Mouse (Mus musculus): ENCODE measurements around the gene Trp53i11.

Trp53i11 gene

GRCm38 (mm10) chr2:93171929-93172328 lies 15.4 kb upstream of the Trp53i11 start:
- DNase-seq (ENCODE audit: low read depth, low spot score) = no peak

DNA sequence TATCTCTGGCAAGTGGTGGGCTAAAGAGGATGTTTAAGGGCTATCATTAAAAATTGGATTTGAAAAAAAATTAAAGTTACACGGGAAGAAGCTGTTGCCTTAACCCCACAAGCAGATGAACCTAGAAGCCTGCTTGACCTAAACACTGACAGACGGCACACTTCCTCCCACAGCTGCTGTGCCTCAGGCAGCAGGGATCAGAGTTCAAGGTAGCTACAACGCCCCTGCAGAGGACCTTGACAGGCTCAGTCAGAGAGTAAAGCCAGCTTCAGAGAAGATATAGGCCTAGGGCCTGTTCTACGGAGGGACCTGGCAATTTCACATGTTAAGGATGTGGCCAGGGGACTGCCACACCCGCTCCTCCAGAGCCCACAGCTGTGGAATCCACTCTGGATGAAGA lies 14.9 kb upstream of the Trp53i11 start:
- no peak for DNase-seq (ENCODE audit: low read depth, low spot score)

- DNase-seq (ENCODE audit: low read depth, low spot score) = no peak
Measured at GRCm38 (mm10) chr2:93174159-93174558, 13.2 kb upstream of the Trp53i11 start.

DNA sequence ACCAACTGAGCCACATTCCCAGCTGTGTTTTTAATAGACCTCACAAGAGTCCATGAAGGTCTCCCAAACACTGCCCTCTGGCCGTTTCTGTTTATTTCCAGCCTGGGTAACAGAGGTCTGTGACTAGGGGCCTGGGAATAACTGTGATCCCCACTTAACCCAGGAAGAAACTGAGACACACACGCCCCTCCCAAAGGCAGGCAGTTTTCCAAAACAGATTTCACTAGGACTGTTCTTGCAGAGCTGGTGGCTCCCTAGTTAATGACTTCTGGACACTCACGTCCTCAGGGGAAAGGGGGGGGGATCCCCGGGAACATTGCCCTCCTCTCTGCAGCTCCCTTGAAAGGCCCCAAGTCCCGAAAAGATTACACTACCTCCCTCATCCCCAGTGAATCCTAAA lies 12.1 kb upstream of the Trp53i11 start:
- DNase-seq (ENCODE audit: low read depth, low spot score) = no peak

- no peak for DNase-seq (ENCODE audit: low read depth, low spot score)
Measured at GRCm38 (mm10) chr2:93175721-93176120, 11.6 kb upstream of the Trp53i11 start.

GRCm38 (mm10) chr2:93176193-93176798 lies 11.1 kb upstream of the Trp53i11 start:
- DNase-seq (ENCODE audit: low read depth, low spot score) = no peak

- DNase-seq (ENCODE audit: low read depth, low spot score) = no peak
Measured at GRCm38 (mm10) chr2:93176871-93177667, 10.3 kb upstream of the Trp53i11 start.

DNA sequence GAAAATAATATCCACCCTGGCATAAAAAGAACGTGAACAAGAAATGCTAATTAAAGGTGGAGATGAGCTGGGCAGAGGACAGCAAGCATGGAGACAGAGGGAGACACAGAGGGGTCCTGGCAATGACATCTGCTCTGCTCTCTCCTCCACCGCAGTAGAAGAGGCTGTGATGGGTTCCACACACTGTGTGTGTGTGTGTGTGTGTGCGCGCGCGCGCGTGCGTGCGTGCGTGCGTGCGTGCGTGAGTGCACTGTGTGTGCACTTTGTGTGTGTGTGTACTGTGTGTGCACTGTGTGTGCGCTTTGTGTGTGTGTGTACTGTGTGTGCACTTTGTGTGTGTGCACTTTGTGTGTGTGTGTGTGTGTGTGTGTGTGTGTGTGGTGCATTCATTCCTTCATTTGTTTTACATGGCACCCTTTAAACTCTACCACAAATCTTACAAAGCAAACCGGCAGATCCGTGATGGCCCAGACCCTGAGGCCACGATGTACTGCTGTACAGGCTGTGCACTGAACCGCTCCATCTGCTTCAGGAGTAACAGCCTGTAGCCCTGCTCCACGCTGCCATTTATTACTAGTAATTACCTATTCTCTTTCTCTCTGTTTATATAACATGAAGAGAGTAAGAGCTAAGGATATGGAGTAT lies 9.6 kb upstream of the Trp53i11 start:
- DNase-seq (ENCODE audit: low read depth, low spot score) = no peak

- DNase-seq (ENCODE audit: low read depth, low spot score) = no peak
Measured at GRCm38 (mm10) chr2:93178313-93178677, 9.1 kb upstream of the Trp53i11 start.

DNA sequence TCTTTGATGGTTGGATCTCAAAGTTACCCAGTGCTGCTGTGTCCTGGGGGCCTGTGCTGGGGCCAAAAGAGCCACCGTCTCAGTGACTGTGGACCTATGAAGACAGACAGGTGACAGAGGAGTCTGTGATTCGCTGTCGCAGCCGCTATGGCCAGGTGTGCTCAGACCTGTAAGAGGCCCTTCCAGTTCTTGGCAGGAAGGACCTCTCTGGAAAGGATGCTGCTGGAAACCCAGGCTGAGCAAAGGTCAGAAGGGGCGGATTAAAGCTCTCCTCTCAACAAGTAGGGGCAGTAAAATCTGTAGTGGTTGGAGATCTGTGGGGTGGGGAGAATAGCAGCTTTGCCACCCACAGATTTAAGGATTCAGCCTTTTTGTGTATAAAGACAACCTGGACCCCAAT lies 7.7 kb upstream of the Trp53i11 start:
- DNase-seq (ENCODE audit: low read depth, low spot score) = no peak

DNA sequence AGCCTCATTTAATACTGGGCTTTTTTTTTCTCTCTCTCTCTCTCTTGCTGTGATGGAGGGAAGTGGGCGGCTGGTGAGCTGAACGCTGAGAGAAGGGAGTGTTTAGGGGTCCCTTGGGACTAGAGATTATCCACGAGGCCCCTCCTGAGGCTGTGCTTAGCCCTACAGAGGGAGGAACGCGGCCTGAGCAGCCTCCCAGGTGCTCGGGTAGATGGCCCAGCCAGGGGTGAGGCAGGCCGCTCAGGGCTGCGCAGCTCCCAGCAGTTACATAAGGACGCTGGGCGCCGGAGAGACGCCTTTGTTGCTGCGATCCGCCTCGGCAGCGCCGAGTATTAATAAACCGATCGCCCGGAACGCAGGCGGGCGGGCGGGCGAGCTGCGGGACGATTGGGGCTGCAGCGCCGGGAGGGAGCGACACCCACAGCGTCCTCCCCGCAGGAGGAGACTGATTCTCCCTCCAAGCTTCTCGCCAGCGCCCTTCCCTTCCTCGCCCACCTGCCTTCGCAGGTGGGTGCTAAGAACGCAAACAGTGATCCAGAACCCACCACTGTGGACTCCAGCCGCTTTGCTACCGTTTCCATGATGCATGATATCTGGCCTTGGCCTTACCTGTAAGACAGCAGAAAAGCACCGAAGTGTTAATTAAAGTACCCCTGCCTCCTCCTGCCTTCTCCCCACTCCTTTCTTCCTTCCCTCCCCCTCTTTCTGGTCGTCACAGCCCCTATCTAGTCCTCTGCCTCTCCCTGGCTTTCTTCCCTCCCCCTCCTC lies 7.1 kb upstream of the Trp53i11 start:
- no peak for DNase-seq (ENCODE audit: low read depth, low spot score)

DNA sequence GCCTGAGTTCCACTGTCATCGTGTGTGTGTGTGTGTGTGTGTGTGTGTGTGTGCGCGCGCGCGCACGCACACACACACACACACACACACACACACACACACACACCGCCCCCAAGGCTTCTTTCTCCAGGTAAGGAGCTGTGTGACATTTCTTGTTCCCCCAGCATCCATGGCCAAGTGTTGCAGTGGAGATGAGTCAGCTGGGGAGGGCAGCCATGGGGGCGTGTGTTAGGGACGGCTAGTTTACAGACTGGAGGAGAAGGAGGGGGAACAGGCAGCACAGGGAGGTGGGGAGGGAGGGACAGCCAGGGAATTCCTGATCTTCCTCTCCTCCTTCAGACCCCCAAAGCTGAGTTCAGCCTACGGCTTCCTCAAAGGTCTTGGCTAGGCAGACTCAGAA lies 4.5 kb upstream of the Trp53i11 start:
- DNase-seq (ENCODE audit: low read depth, low spot score) = no peak

GRCm38 (mm10) chr2:93188020-93188760 lies 842 bp downstream of the Trp53i11 start:
- DNase-seq (ENCODE audit: low read depth, low spot score) = no peak

- DNase-seq (ENCODE audit: low read depth, low spot score) = no peak
Measured at GRCm38 (mm10) chr2:93188761-93189458, 1.6 kb downstream of the Trp53i11 start.

- no peak for DNase-seq (ENCODE audit: low read depth, low spot score)
Measured at GRCm38 (mm10) chr2:93190771-93191487, 3.6 kb downstream of the Trp53i11 start.

- no peak for DNase-seq (ENCODE audit: low read depth, low spot score)
Measured at GRCm38 (mm10) chr2:93191488-93192181, 4.3 kb downstream of the Trp53i11 start.

GRCm38 (mm10) chr2:93192182-93192560 lies 4.8 kb downstream of the Trp53i11 start:
- DNase-seq (ENCODE audit: low read depth, low spot score) = no peak

DNA sequence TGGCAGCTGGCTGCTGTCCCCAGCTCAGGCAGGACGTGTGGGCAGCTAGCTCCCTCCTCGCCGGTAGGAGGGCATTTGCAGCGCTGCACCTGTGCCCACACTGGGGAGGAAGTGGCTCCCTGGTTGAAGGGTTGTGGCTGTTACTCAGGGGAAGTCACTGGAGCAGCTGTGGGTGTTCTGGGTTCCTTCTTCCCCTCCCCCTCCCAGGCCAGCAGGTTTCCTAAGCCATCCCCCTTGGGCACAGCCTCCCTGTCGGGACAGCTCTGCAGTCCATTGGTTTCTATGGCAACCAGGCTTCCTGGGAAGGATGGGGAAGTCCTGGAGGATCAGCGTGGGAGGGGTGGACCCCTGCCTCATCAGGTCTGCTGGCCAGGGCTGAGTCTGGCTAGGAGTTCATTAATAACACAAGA lies 5.3 kb downstream of the Trp53i11 start:
- DNase-seq (ENCODE audit: low read depth, low spot score) = no peak

DNA sequence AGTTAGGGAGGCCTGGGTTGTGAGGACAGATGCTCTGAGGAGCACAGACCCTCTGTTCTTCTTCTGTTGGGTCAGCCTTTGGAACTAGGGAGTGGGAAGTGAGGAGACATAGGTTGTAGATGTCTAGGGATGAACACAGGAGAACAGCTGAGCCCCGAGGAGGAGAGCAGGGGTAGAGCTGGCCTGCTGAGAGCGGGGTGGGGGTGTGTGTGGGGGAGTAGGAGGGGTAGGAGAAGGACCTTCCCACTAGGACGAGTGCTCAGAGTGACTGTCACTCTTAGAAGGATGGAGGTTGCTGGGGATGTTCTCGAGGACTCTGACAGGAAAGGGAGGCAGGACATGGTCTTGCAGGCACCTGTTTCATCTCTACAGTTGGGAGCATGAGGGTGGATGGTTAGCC lies 6.5 kb downstream of the Trp53i11 start:
- DNase-seq (ENCODE audit: low read depth, low spot score) = no peak

GRCm38 (mm10) chr2:93198846-93199245 lies 11.5 kb downstream of the Trp53i11 start:
- peak; percentile 62 for DNase-seq (ENCODE audit: low read depth, low spot score)
